Mouse (Mus musculus) frontal cortex, adult 2 months (tissue): ENCODE measurements at regions not wholly inside any gene's neighbourhood (a gene's known extent, or its start where the extent isn't known, plus 50 kb on each side); places are given as distances from the start of the nearest gene placed in this dataset.
A peak's percentile ranks its signal among the peaks of the same experiment; 100 is the strongest.

Source experiments
- DNase-seq, 2 experiments: peaks; one replicate each; pipeline ENCODE4 v3.0.0; 2022; ENCODE audit warnings: low spot score in 1 of 2; ENCODE audit errors: extremely low spot score in 1 of 2

GRCm38 (mm10) chr1:91674082-91674655 is 127.1 kb upstream of the Twist2 start:
- DNase-seq = no peak

GRCm38 (mm10) chr1:91677062-91677461 is 124.2 kb upstream of the Twist2 start:
- DNase-seq = no peak

GRCm38 (mm10) chr1:91678789-91679188 is 122.5 kb upstream of the Twist2 start:
- no peak for DNase-seq

- DNase-seq = no peak
Observed at GRCm38 (mm10) chr1:91685031-91685430, 116.2 kb upstream of the Twist2 start.

GRCm38 (mm10) chr1:91685789-91686188 is 115.5 kb upstream of the Twist2 start:
- DNase-seq = no peak

- DNase-seq = no peak
Observed at GRCm38 (mm10) chr1:91691601-91692000, 109.7 kb upstream of the Twist2 start.

GRCm38 (mm10) chr1:91692709-91693460 is 108.4 kb upstream of the Twist2 start:
- no peak for DNase-seq

GRCm38 (mm10) chr1:91697053-91697452 is 104.2 kb upstream of the Twist2 start:
- no peak for DNase-seq

- no peak for DNase-seq
Observed at GRCm38 (mm10) chr1:91701475-91701874, 99.8 kb upstream of the Twist2 start.

- DNase-seq = no peak
Observed at GRCm38 (mm10) chr1:91702021-91702420, 99.2 kb upstream of the Twist2 start.

- no peak for DNase-seq
Observed at GRCm38 (mm10) chr1:91702737-91703136, 98.5 kb upstream of the Twist2 start.

- DNase-seq = peak; percentile 20 to 55
Observed at GRCm38 (mm10) chr1:91705451-91705850, 95.8 kb upstream of the Twist2 start.

GRCm38 (mm10) chr1:91708550-91709243 is 92.6 kb upstream of the Twist2 start:
- no peak for DNase-seq

- no peak for DNase-seq
Observed at GRCm38 (mm10) chr1:91709244-91709600, 92.0 kb upstream of the Twist2 start.

- no peak for DNase-seq
Observed at GRCm38 (mm10) chr1:91713131-91713530, 88.1 kb upstream of the Twist2 start.

GRCm38 (mm10) chr1:91714266-91714665 is 87.0 kb upstream of the Twist2 start:
- no peak for DNase-seq

- no peak for DNase-seq
Observed at GRCm38 (mm10) chr1:91715341-91715740, 85.9 kb upstream of the Twist2 start.

- no peak for DNase-seq
Observed at GRCm38 (mm10) chr1:91715791-91716190, 85.5 kb upstream of the Twist2 start.

- no peak for DNase-seq
Observed at GRCm38 (mm10) chr1:91716836-91717235, 84.4 kb upstream of the Twist2 start.

- no peak for DNase-seq
Observed at GRCm38 (mm10) chr1:91717961-91718360, 83.3 kb upstream of the Twist2 start.

- no peak for DNase-seq
Observed at GRCm38 (mm10) chr1:91729246-91729645, 72.0 kb upstream of the Twist2 start.

- DNase-seq = no peak
Observed at GRCm38 (mm10) chr1:91730281-91730680, 71.0 kb upstream of the Twist2 start.
